Mouse (Mus musculus): ENCODE data around the gene Crp. TPM values are rescaled to one million over a fixed set of nuclear protein-coding genes. Genes with fewer than 3 reads are reported as not detected.

Gene Crp
- polyA plus RNA-seq, 1 experiment from 2014 or later: 0.21 TPM

- 75% methylated on average over 5 of the region's 5 CpGs for WGBS
- Histone ChIP-seq H3K4me3 (no peak overlapping the region), H3K27me3 (ENCODE audit: insufficient read depth, poor library complexity, severe bottlenecking) (no peaks in the 10 kb centered on the region), H3K36me3 (no peaks in the 10 kb centered on the region), H3K9me3 (no peaks in the 10 kb centered on the region), H3K4me1 (replicated peaks) (no peaks in the 10 kb centered on the region), H3K27ac (no peak overlapping the region)
- no peak for DNase-seq (ENCODE audit: low spot score)
These were observed 81.3 kb downstream of the Crp start for GRCm38 (mm10) chr1:172779195-172779594.

- 90% methylated on average over 2 of the region's 2 CpGs for WGBS
- Histone ChIP-seq H3K27me3 (ENCODE audit: insufficient read depth, poor library complexity, severe bottlenecking) (no peaks in the 10 kb centered on the region), H3K36me3 (no peaks in the 10 kb centered on the region), H3K27ac (no peak overlapping the region), H3K9me3 (no peaks in the 10 kb centered on the region), H3K4me3 (no peak overlapping the region), H3K4me1 (replicated peaks) (no peaks in the 10 kb centered on the region)
- DNase-seq (ENCODE audit: low spot score): no peak
These were observed 87.5 kb downstream of the Crp start for GRCm38 (mm10) chr1:172785322-172785721.

GRCm38 (mm10) chr1:172785886-172786285 is 88.0 kb downstream of the Crp start:
- no peaks in the 10 kb centered on the region for H3K4me1 ChIP-seq (replicated peaks)
- WGBS: 18% methylated on average over 1 of the region's 1 CpGs
- no peak overlapping the region for H3K4me3 ChIP-seq
- H3K36me3 ChIP-seq: no peaks in the 10 kb centered on the region
- H3K27ac ChIP-seq: no peak overlapping the region
- no peak for DNase-seq (ENCODE audit: low spot score)
- no peaks in the 10 kb centered on the region for H3K9me3 ChIP-seq
- no peaks in the 10 kb centered on the region for H3K27me3 ChIP-seq (ENCODE audit: insufficient read depth, poor library complexity, severe bottlenecking)

GRCm38 (mm10) chr1:172828975-172829374 is 131.1 kb downstream of the Crp start:
- Histone ChIP-seq H3K4me3 (no peak overlapping the region), H3K27me3 (ENCODE audit: insufficient read depth, poor library complexity, severe bottlenecking) (no peaks in the 10 kb centered on the region), H3K4me1 (replicated peaks) (no peaks in the 10 kb centered on the region), H3K36me3 (no peaks in the 10 kb centered on the region), H3K27ac (no peak overlapping the region), H3K9me3 (no peaks in the 10 kb centered on the region)
- 81% methylated on average over 2 of the region's 2 CpGs for WGBS
- no peak for DNase-seq (ENCODE audit: low spot score)

- DNase-seq (ENCODE audit: low spot score): no peak
- H3K36me3 ChIP-seq: no peaks in the 10 kb centered on the region
- H3K9me3 ChIP-seq: no peaks in the 10 kb centered on the region
- H3K27me3 ChIP-seq (ENCODE audit: insufficient read depth, poor library complexity, severe bottlenecking): no peaks in the 10 kb centered on the region
- peaks cover 4% of the 10 kb centered on the region; the same call in 1 of the 2 replicates for H3K4me1 ChIP-seq (replicated peaks)
- WGBS: 64% methylated on average over 2 of the region's 2 CpGs
- H3K27ac ChIP-seq: no peak overlapping the region
- no peak overlapping the region for H3K4me3 ChIP-seq
These were observed 149.3 kb downstream of the Crp start for GRCm38 (mm10) chr1:172847044-172847761.

- Histone ChIP-seq H3K4me1 (replicated peaks) (peaks cover 4% of the 10 kb centered on the region; the same call in 1 of the 2 replicates), H3K27me3 (ENCODE audit: insufficient read depth, poor library complexity, severe bottlenecking) (no peaks in the 10 kb centered on the region), H3K4me3 (no peak overlapping the region), H3K9me3 (no peaks in the 10 kb centered on the region), H3K36me3 (no peaks in the 10 kb centered on the region), H3K27ac (no peak overlapping the region)
- DNase-seq (ENCODE audit: low spot score): no peak
- 86% methylated on average over 2 of the region's 2 CpGs for WGBS
These were observed 150.3 kb downstream of the Crp start for GRCm38 (mm10) chr1:172848171-172848570.

GRCm38 (mm10) chr1:172875265-172875664 is 177.4 kb downstream of the Crp start:
- 88% methylated on average over 4 of the region's 4 CpGs for WGBS

GRCm38 (mm10) chr1:172876675-172877074 is 178.8 kb downstream of the Crp start:
- DNase-seq (ENCODE audit: low spot score): no peak
- Histone ChIP-seq H3K9me3 (no peaks in the 10 kb centered on the region), H3K27me3 (ENCODE audit: insufficient read depth, poor library complexity, severe bottlenecking) (no peaks in the 10 kb centered on the region), H3K4me3 (no peak overlapping the region), H3K4me1 (replicated peaks) (peaks cover 5% of the 10 kb centered on the region; the same call in 1 of the 2 replicates), H3K36me3 (no peaks in the 10 kb centered on the region), H3K27ac (no peak overlapping the region)
- WGBS: 59% methylated on average over 1 of the region's 1 CpGs

More at GRCm38 (mm10) chr1:172875265-172875664, 177.4 kb downstream of the Crp start:
- H3K4me3 ChIP-seq: no peak overlapping the region
- no peaks in the 10 kb centered on the region for H3K9me3 ChIP-seq
- H3K36me3 ChIP-seq: no peaks in the 10 kb centered on the region
- DNase-seq (ENCODE audit: low spot score): no peak
- H3K4me1 ChIP-seq (replicated peaks): peaks cover 5% of the 10 kb centered on the region; the same call in 1 of the 2 replicates
- H3K27me3 ChIP-seq (ENCODE audit: insufficient read depth, poor library complexity, severe bottlenecking): no peaks in the 10 kb centered on the region
- H3K27ac ChIP-seq: no peak overlapping the region

Other genes with a start within 250 kb of the Crp start
- 0.16 TPM in 1 of 2 replicates, not detected in the other for gene Slamf9, start 222.7 kb upstream of the Crp start, polyA plus RNA-seq (2016; fragmentation: Nextera tagmentation; extraction: Ambion mirVana)
- 74.1 and 76.0 TPM in 2 replicates for gene Igsf9, start 216.3 kb upstream of the Crp start, polyA plus RNA-seq (2016; fragmentation: Nextera tagmentation; extraction: Ambion mirVana)
- gene Tagln2, start 198.0 kb upstream of the Crp start, polyA plus RNA-seq (2016; fragmentation: Nextera tagmentation; extraction: Ambion mirVana): 73.3 and 80.4 TPM in 2 replicates
- 2.4 and 3.6 TPM in 2 replicates for gene Cfap45, start 177.3 kb upstream of the Crp start, polyA plus RNA-seq (2016; fragmentation: Nextera tagmentation; extraction: Ambion mirVana)
- gene Vsig8, start 142.1 kb upstream of the Crp start, polyA plus RNA-seq (2016; fragmentation: Nextera tagmentation; extraction: Ambion mirVana): 0.15 TPM in 1 of 2 replicates, not detected in the other
- gene Slamf8, start 107.5 kb upstream of the Crp start, polyA plus RNA-seq (2016; fragmentation: Nextera tagmentation; extraction: Ambion mirVana): 0.12 TPM in 1 of 2 replicates, not detected in the other
- 0.21 TPM in 1 of 2 replicates, not detected in the other for gene Fcrl6, start 95.5 kb upstream of the Crp start, polyA plus RNA-seq (2016; fragmentation: Nextera tagmentation; extraction: Ambion mirVana)
- 8.4 and 10.2 TPM in 2 replicates for gene Dusp23, start 65.1 kb upstream of the Crp start, polyA plus RNA-seq (2016; fragmentation: Nextera tagmentation; extraction: Ambion mirVana)
- not detected in 2 replicates for gene Apcs, start 197.0 kb downstream of the Crp start, polyA plus RNA-seq (2016; fragmentation: Nextera tagmentation; extraction: Ambion mirVana)

All from hindbrain, embryonic 10.5 days (tissue).